Mouse (Mus musculus) midbrain, embryonic 11.5 days (tissue): ENCODE data around the gene Tnfrsf26. TPM values are rescaled to one million over a fixed set of nuclear protein-coding genes. Genes with fewer than 3 reads are reported as not detected.

Experiments used
- ATAC-seq: fragments of 200-750 bp; cut with Nextera tagmentation; 2 replicates; pipeline ENCODE4 v1.8.0; 2017; ENCODE audit warnings: moderate TSS enrichment, moderate library complexity; ENCODE audit not compliant: low FRiP score
- DNase-seq: peaks from one replicate; pipeline ENCODE4 v3.0.0; 2015; ENCODE audit warnings: low spot score; ENCODE audit errors: missing footprints
- H3K27ac ChIP-seq: fragments of 300-500 bp; sonication (generic); 2 replicates; pipeline ENCODE4 v1.5.1; 2014; ENCODE audit warnings: low read depth, low read length
- H3K27me3 ChIP-seq: fragments of 300-500 bp; sonication (generic); 2 replicates; pipeline ENCODE4 v1.6.1; 2014; ENCODE audit warnings: mild to moderate bottlenecking, low read length, moderate library complexity, mixed read lengths; ENCODE audit not compliant: control insufficient read depth, insufficient read depth
- H3K36me3 ChIP-seq: fragments of 300-500 bp; sonication (generic); 2 replicates; pipeline ENCODE4 v1.6.1; 2014; ENCODE audit warnings: mild to moderate bottlenecking, low read length, moderate library complexity, mixed read lengths; ENCODE audit not compliant: control insufficient read depth, insufficient read depth
- H3K4me1 ChIP-seq: fragments of 300-500 bp; sonication (generic); 2 replicates; pipeline ENCODE4 v1.6.1; 2014; ENCODE audit warnings: low read length; ENCODE audit not compliant: control insufficient read depth, insufficient read depth
- H3K4me2 ChIP-seq: fragments of 300-500 bp; sonication (generic); 2 replicates; pipeline ENCODE4 v1.6.1; 2014; ENCODE audit warnings: mild to moderate bottlenecking, moderate library complexity
- H3K4me3 ChIP-seq: fragments of 300-500 bp; sonication (generic); 2 replicates; pipeline ENCODE4 v1.5.1; 2014; ENCODE audit warnings: low read depth, low read length
- H3K9ac ChIP-seq: fragments of 300-500 bp; sonication (generic); 2 replicates; pipeline ENCODE4 v1.6.1; 2014; ENCODE audit warnings: low read length
- H3K9me3 ChIP-seq: fragments of 300-500 bp; sonication (generic); 2 replicates; pipeline ENCODE4 v1.6.1; 2016; ENCODE audit warnings: low read length; ENCODE audit not compliant: control insufficient read depth
- WGBS: fragments of 180-500 bp; shearing (Covaris S2); extraction: QIAGEN DNeasy Blood & Tissue Kit; methylation state at CpG from one replicate; pipeline ENCODE4 v1.1.7; 2014; 5-methylcytosine and 5-hydroxymethylcytosine counted together
- polyA plus RNA-seq: library from polyadenylated mRNA; unstranded; fragments of >200 nt; fragmentation: Nextera tagmentation; extraction: Ambion mirVana; gene quantifications from 2 replicates; pipeline ENCODE4 v1.2.1, GENCODE M21; 2014

Gene Tnfrsf26
- polyA plus RNA-seq, 1 experiment from 2014 or later: 0.19 TPM

- WGBS: 59% methylated on average over 1 of the region's 1 CpGs
- ATAC-seq: no peak
Observed at GRCm38 (mm10) chr7:143629501-143629900, 979 bp upstream of the Tnfrsf26 start.

GRCm38 (mm10) chr7:143627555-143628286 lies 801 bp downstream of the Tnfrsf26 start:
- Histone ChIP-seq H3K4me2 (no peak overlapping the region), H3K4me1 (no peaks in the 10 kb centered on the region), H3K4me3 (no peak overlapping the region), H3K36me3 (no peaks in the 10 kb centered on the region), H3K9me3 (no peaks in the 10 kb centered on the region), H3K27me3 (no peaks in the 10 kb centered on the region), H3K9ac (no peak overlapping the region), H3K27ac (no peak overlapping the region)
- 63% methylated on average over 10 of the region's 10 CpGs for WGBS
- ATAC-seq (no peak), DNase-seq (no peak)

More at GRCm38 (mm10) chr7:143629501-143629900, 979 bp upstream of the Tnfrsf26 start:
- Histone ChIP-seq H3K36me3 (no peaks in the 10 kb centered on the region), H3K4me1 (no peaks in the 10 kb centered on the region), H3K27me3 (no peaks in the 10 kb centered on the region), H3K9ac (no peak overlapping the region), H3K4me3 (no peak overlapping the region), H3K4me2 (no peak overlapping the region), H3K27ac (no peak overlapping the region), H3K9me3 (no peaks in the 10 kb centered on the region)
- no peak for DNase-seq

GRCm38 (mm10) chr7:143626178-143626577 lies 2.3 kb downstream of the Tnfrsf26 start:
- no peak for ATAC-seq
- H3K9me3 ChIP-seq: no peaks in the 10 kb centered on the region

GRCm38 (mm10) chr7:143625151-143625550 lies 3.4 kb downstream of the Tnfrsf26 start:
- DNase-seq: no peak
- 70% methylated on average over 5 of the region's 5 CpGs for WGBS
- no peak overlapping the region for H3K27ac ChIP-seq

More at GRCm38 (mm10) chr7:143626178-143626577, 2.3 kb downstream of the Tnfrsf26 start:
- Histone ChIP-seq H3K4me2 (no peak overlapping the region), H3K4me1 (no peaks in the 10 kb centered on the region), H3K4me3 (no peak overlapping the region), H3K27ac (no peak overlapping the region), H3K9ac (no peak overlapping the region), H3K36me3 (no peaks in the 10 kb centered on the region), H3K27me3 (no peaks in the 10 kb centered on the region)
- no peak for DNase-seq
- 68% methylated on average over 2 of the region's 2 CpGs for WGBS

GRCm38 (mm10) chr7:143624561-143624960 lies 4.0 kb downstream of the Tnfrsf26 start:
- no peaks in the 10 kb centered on the region for H3K4me1 ChIP-seq
- H3K36me3 ChIP-seq: no peaks in the 10 kb centered on the region
- H3K27me3 ChIP-seq: no peaks in the 10 kb centered on the region
- ATAC-seq (no peak), DNase-seq (no peak)
- H3K9me3 ChIP-seq: no peaks in the 10 kb centered on the region
- H3K4me2 ChIP-seq: no peak overlapping the region
- 80% methylated on average over 3 of the region's 3 CpGs for WGBS
- H3K4me3 ChIP-seq: no peak overlapping the region
- no peak overlapping the region for H3K9ac ChIP-seq
- H3K27ac ChIP-seq: no peak overlapping the region

More at GRCm38 (mm10) chr7:143625151-143625550, 3.4 kb downstream of the Tnfrsf26 start:
- Histone ChIP-seq H3K4me1 (no peaks in the 10 kb centered on the region), H3K4me3 (no peak overlapping the region), H3K9me3 (no peaks in the 10 kb centered on the region), H3K27me3 (no peaks in the 10 kb centered on the region), H3K36me3 (no peaks in the 10 kb centered on the region), H3K9ac (no peak overlapping the region), H3K4me2 (no peak overlapping the region)
- no peak for ATAC-seq

- Histone ChIP-seq H3K9me3 (no peaks in the 10 kb centered on the region), H3K27ac (no peak overlapping the region), H3K36me3 (no peaks in the 10 kb centered on the region), H3K4me1 (no peaks in the 10 kb centered on the region), H3K4me3 (no peak overlapping the region), H3K27me3 (no peaks in the 10 kb centered on the region), H3K9ac (no peak overlapping the region), H3K4me2 (no peak overlapping the region)
- ATAC-seq: no peak
- no peak for DNase-seq
- WGBS: 78% methylated on average over 1 of the region's 1 CpGs
Observed at GRCm38 (mm10) chr7:143620951-143621350, 7.6 kb downstream of the Tnfrsf26 start.

- Histone ChIP-seq H3K27ac (no peak overlapping the region), H3K9ac (no peak overlapping the region), H3K4me1 (no peaks in the 10 kb centered on the region), H3K4me2 (no peak overlapping the region), H3K36me3 (no peaks in the 10 kb centered on the region), H3K27me3 (no peaks in the 10 kb centered on the region), H3K9me3 (no peaks in the 10 kb centered on the region; the same call in 1 of the 2 replicates), H3K4me3 (no peak overlapping the region)
- no peak for DNase-seq
- WGBS: 75% methylated on average over 9 of the region's 9 CpGs
- ATAC-seq: no peak
Observed at GRCm38 (mm10) chr7:143614404-143615135, 14.0 kb downstream of the Tnfrsf26 start.

- Histone ChIP-seq H3K27ac (no peak overlapping the region), H3K4me1 (no peaks in the 10 kb centered on the region), H3K4me3 (no peak overlapping the region), H3K36me3 (no peaks in the 10 kb centered on the region), H3K4me2 (no peak overlapping the region), H3K9me3 (no peaks in the 10 kb centered on the region; the same call in 1 of the 2 replicates), H3K9ac (no peak overlapping the region), H3K27me3 (no peaks in the 10 kb centered on the region)
- no peak for DNase-seq
- no peak for ATAC-seq
- WGBS: 61% methylated on average over 3 of the region's 3 CpGs
Observed at GRCm38 (mm10) chr7:143612215-143612614, 16.3 kb downstream of the Tnfrsf26 start.

GRCm38 (mm10) chr7:143605321-143605720 lies 23.2 kb downstream of the Tnfrsf26 start:
- Histone ChIP-seq H3K4me2 (no peak overlapping the region), H3K4me1 (no peaks in the 10 kb centered on the region), H3K4me3 (no peak overlapping the region), H3K27ac (no peak overlapping the region), H3K9me3 (no peaks in the 10 kb centered on the region), H3K36me3 (no peaks in the 10 kb centered on the region), H3K9ac (no peak overlapping the region), H3K27me3 (no peaks in the 10 kb centered on the region)
- DNase-seq: no peak
- 84% methylated on average over 3 of the region's 3 CpGs for WGBS
- no peak for ATAC-seq
